Comparison of ENCODE assay signal across 9 mouse cellular contexts in the genomic region with DNA sequence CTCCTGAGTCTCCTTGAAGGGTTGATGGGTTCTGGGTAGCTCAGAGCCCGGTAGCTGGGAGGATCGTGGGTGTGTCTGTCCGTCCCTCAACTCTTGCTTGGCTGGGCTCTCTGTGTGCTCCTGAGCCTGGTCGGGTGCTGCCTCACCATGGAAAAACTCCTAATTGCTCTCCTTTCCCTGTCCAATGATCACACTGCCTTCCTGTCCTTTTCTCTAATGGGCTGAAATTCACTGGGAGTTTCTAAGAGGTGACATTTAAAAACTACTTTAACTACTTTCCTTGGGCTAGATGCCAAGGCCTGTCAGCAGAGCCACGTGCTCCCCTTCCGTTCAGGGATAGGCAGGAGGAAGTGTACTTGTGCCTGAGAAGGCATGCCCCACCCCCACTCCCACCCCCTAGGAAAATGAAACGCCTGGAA. TPM values are rescaled to one million over a fixed set of nuclear protein-coding genes. Genes with fewer than 3 reads are reported as not detected.
DNase-seq lines count a peak whose midpoint lies in the region; ATAC-seq and TF ChIP-seq lines count a peak whose summit lies in the region.
"Had no signal": no experiment of that assay in that cellular context is flagged by ENCODE, and none has a peak within 500 bp of the region (broad histone marks: within the 10 kb centered on the region; RNA-seq: fewer than 3 reads in every experiment).

No protein-coding gene starts in this region.

- H3K27ac ChIP-seq in CH12.LX (ENCODE audit: insufficient read depth, low read depth), result no peak overlapping the region
- peak overlapping the region; percentile 94 for H3K27ac ChIP-seq in lung, postnatal 0 days (ENCODE audit: low read length)
- H3K27ac ChIP-seq: limb, embryonic 15.5 days had no signal

- peaks cover 2 to 43% of the 10 kb centered on the region in 2 experiments; a peak in 2 of 4 replicates for H3K4me1 ChIP-seq in CH12.LX (ENCODE audit: control insufficient read depth in 1 of 2, insufficient read depth in 2 of 2)
- H3K4me1 ChIP-seq in lung, postnatal 0 days (ENCODE audit: insufficient read depth, low read depth, low read length), result peaks cover 8% of the 10 kb centered on the region; the same call in 1 of the 2 replicates

- no peak overlapping the region for H3K4me3 ChIP-seq in CH12.LX (replicated peaks in 1 of 3; ENCODE audit: low read depth in 2 of 3, low read length in 2 of 3, poor library complexity in 1 of 3)
- peak overlapping the region; percentile 67 for H3K4me3 ChIP-seq in lung, postnatal 0 days (ENCODE audit: low read depth, low read length)

- no peak for TF ChIP-seq CTCF in CH12.LX (conservative IDR thresholded peaks at IDR 0.05 in 1 of 2, IDR thresholded peaks at IDR 0.05 in 1 of 2; ENCODE audit: low read depth in 2 of 2, low read length in 2 of 2)
- peak; percentile 44; the same call in 1 of the 2 replicates for TF ChIP-seq CTCF in lung, postnatal 0 days (IDR thresholded peaks at IDR 0.05)

- peaks cover 33% of the 10 kb centered on the region for H3K27me3 ChIP-seq in CH12.LX (replicated peaks)
- no peaks in the 10 kb centered on the region for H3K27me3 ChIP-seq in lung, postnatal 0 days (replicated peaks; ENCODE audit: insufficient read depth, low read length)

- H3K9me3 ChIP-seq in CH12.LX (replicated peaks; ENCODE audit: low read length), result no peaks in the 10 kb centered on the region
- no peaks in the 10 kb centered on the region for H3K9me3 ChIP-seq in lung, postnatal 0 days (ENCODE audit: low read length)
- H3K9me3 ChIP-seq: limb, embryonic 15.5 days had no signal

- in situ Hi-C loops in CH12.LX (cut with MboI; ENCODE audit: low pct_ligation_motif_present, low pct_unique_long_range_greater_than_20kb, low sequenced_read_pairs), result no loop called here

- H3K9ac ChIP-seq in CH12.LX (ENCODE audit: insufficient read depth, low read depth), result no peak overlapping the region
- peak overlapping the region; percentile 24; the same call in 1 of the 2 replicates for H3K9ac ChIP-seq in lung, postnatal 0 days (replicated peaks; ENCODE audit: low read depth)

- ATAC-seq in lung, postnatal 0 days, result peak; percentile 69

- DNase-seq in CH12.LX (ENCODE audit: extremely low read depth), result no peak
- peak; percentile 87 for DNase-seq in adrenal gland, adult 2 months
- peak; percentile 62 for DNase-seq in heart, adult 8-10 months (ENCODE audit: low spot score)
- DNase-seq in kidney, adult 18-20 months, result peak; percentile 69
- peak; percentile 95 for DNase-seq in lung, postnatal 0 days (ENCODE audit: low spot score)
- peak; percentile 61 for DNase-seq in testis, postnatal 14 days (ENCODE audit: low spot score)
- no peak for DNase-seq in embryo, embryonic 10.5 days (ENCODE audit: low spot score)
- no peak for DNase-seq in right cerebral cortex, postnatal 25 days

- TF ChIP-seq POLR2A in CH12.LX (IDR thresholded peaks at IDR 0.05; ENCODE audit: low read depth, low read length), result no peak

- TF ChIP-seq RAD21 in CH12.LX (IDR thresholded peaks at IDR 0.05; ENCODE audit: low read depth, low read length), result no peak

- no peaks in the 10 kb centered on the region for H3K79me2 ChIP-seq in CH12.LX (replicated peaks; ENCODE audit: control insufficient read depth, extremely low read depth, insufficient read depth, poor library complexity, severe bottlenecking)

- under 1% methylated on average over 7 of the region's 7 CpGs for WGBS in lung, postnatal 0 days

- dilution Hi-C loops in CH12.LX (cut with MboI; ENCODE audit: extremely low pct_ligation_motif_present, extremely low pct_unique_long_range_greater_than_20kb, low sequenced_read_pairs), result no loop called here

- H3K4me2 ChIP-seq in CH12.LX (ENCODE audit: insufficient read depth, low read depth, poor library complexity, severe bottlenecking), result peak overlapping the region; percentile 97
- peak overlapping the region; percentile 98 for H3K4me2 ChIP-seq in lung, postnatal 0 days (replicated peaks; ENCODE audit: low read depth, low read length)

- TF ChIP-seq EP300 in CH12.LX (IDR thresholded peaks at IDR 0.05; ENCODE audit: low read length), result no peak
- peak; percentile 61; the same call in 1 of the 2 replicates for TF ChIP-seq EP300 in lung, postnatal 0 days (IDR thresholded peaks at IDR 0.05)

- H3K36me3 ChIP-seq in CH12.LX (replicated peaks in 1 of 2; ENCODE audit: control insufficient read depth in 1 of 2, insufficient read depth in 1 of 2, low read length in 1 of 2), result no peaks in the 10 kb centered on the region
- no peaks in the 10 kb centered on the region for H3K36me3 ChIP-seq in lung, postnatal 0 days (ENCODE audit: insufficient read depth, low read length)
- H3K36me3 ChIP-seq: limb, embryonic 15.5 days had no signal

TF ChIP-seq in CH12.LX, 34 proteins besides CTCF, POLR2A, EP300 and RAD21:
- TF ChIP-seq CHD1 (IDR thresholded peaks at IDR 0.05; ENCODE audit: low read depth, low read length) (no peak), USF2 (conservative IDR thresholded peaks at IDR 0.05; ENCODE audit: low read depth, low read length) (no peak), POLR2AphosphoS2 (IDR thresholded peaks at IDR 0.05; ENCODE audit: low read depth, low read length) (no peak), MEF2A (IDR thresholded peaks at IDR 0.05; ENCODE audit: borderline replicate concordance, low read depth, low read length) (no peak), E2F4 (IDR thresholded peaks at IDR 0.05; ENCODE audit: insufficient replicate concordance, low read depth, low read length) (no peak)

RNA-seq across cellular contexts. Expression of a gene that starts 10.9 kb away (rescaled TPM):
- total RNA-seq in CH12.LX (2012; rRNA removed) (4.7 and 6.6 TPM in 2 replicates), CH12.LX (2014; rRNA removed) (1.9 and 2.1 TPM in 2 replicates)
- polyA plus RNA-seq in CH12.LX (2012; ENCODE audit: insufficient read length, low read depth), result 2.2 and 2.4 TPM in 2 replicates
- 10 to 100 TPM in 1 of 2 experiments, 1 to 10 TPM in 1; 5.7 to 13.4 TPM for total RNA-seq in adrenal gland, adult 2 months (2021)
- polyA plus RNA-seq in adrenal gland, adult 2 months (2012; rRNA removed), result 13.1 and 15.1 TPM in 2 replicates
- 10 to 100 TPM in 2 of 4 experiments, 1 to 10 TPM in 2; 7.9 to 11.9 (median 10.0) TPM for total RNA-seq in heart, adult 8-10 months (2022)
- 25.2 and 33.9 TPM in 2 replicates for polyA plus RNA-seq in lung, postnatal 0 days (2015; fragmentation: Nextera tagmentation; extraction: Ambion mirVana)

RNA-seq across cellular contexts. Expression of a gene that starts 20.3 kb away (rescaled TPM):
- total RNA-seq in CH12.LX (2012; rRNA removed), result not detected in 2 replicates
- total RNA-seq in CH12.LX (2014; rRNA removed), result not detected in 2 replicates
- polyA plus RNA-seq in CH12.LX (2012; ENCODE audit: insufficient read length, low read depth), result not detected in 2 replicates
- 1 to 10 TPM; 4.5 to 8.0 TPM for total RNA-seq in adrenal gland, adult 2 months (2021)
- 0.21 and 0.22 TPM in 2 replicates for polyA plus RNA-seq in adrenal gland, adult 2 months (2012; rRNA removed)
- total RNA-seq in heart, adult 8-10 months (2022), result 1 to 10 TPM in 2 of 4 experiments, under 1 TPM in 2; 0.59 to 1.3 (median 0.91) TPM
- polyA plus RNA-seq in lung, postnatal 0 days (2015; fragmentation: Nextera tagmentation; extraction: Ambion mirVana), result 21.4 and 25.2 TPM in 2 replicates

Comparison
In these comparisons a context has a peak if more than half of its experiments do, and no peak if none do; other contexts are left out.
1. DNase-seq: peak in adrenal gland, adult 2 months (single experiment), heart, adult 8-10 months (single experiment), kidney, adult 18-20 months (single experiment), lung, postnatal 0 days (single experiment) and testis, postnatal 14 days (single experiment); none in CH12.LX (single experiment), embryo, embryonic 10.5 days (single experiment) and right cerebral cortex, postnatal 25 days (single experiment).